Mouse (Mus musculus): ENCODE data around the gene Sdf2l1. TPM values are rescaled to one million over a fixed set of nuclear protein-coding genes. Genes with fewer than 3 reads are reported as not detected.

The Sdf2l1 gene
- total and polyA plus RNA-seq, 3 experiments: 249 to 263 TPM; not detected in 1

- H3K79me2 ChIP-seq (ENCODE audit: control insufficient read depth, insufficient read depth, low read length, poor library complexity): peaks cover 16% of the 10 kb centered on the region
- H3K27me3 ChIP-seq (ENCODE audit: control insufficient read depth in 1 of 2, insufficient read depth in 2 of 2, low read length in 2 of 2): no peaks in the 10 kb centered on the region
- H3K4me3 ChIP-seq (ENCODE audit: control insufficient read depth in 1 of 2, insufficient read depth in 1 of 2, low read depth in 2 of 2, low read length in 2 of 2): peak overlapping the region; percentile 58 to 70
- peak; percentile 76 for DNase-seq (ENCODE audit: low read depth, low spot score)
- peak overlapping the region; percentile 78 for H3K9ac ChIP-seq (ENCODE audit: control insufficient read depth, low read depth, low read length, poor library complexity, severe bottlenecking)
- H3K9me3 ChIP-seq (replicated peaks; ENCODE audit: insufficient read depth, low read length): no peaks in the 10 kb centered on the region
- H3K4me1 ChIP-seq (ENCODE audit: control insufficient read depth in 1 of 2, insufficient read depth in 2 of 2, low read length in 2 of 2): peaks cover 0 to 15% of the 10 kb centered on the region in 2 experiments; a peak in 2 of 4 replicates
- H3K36me3 ChIP-seq (ENCODE audit: control insufficient read depth in 1 of 2, insufficient read depth in 2 of 2, low read length in 2 of 2): peaks cover 0 to 2% of the 10 kb centered on the region in 2 experiments; a peak in 2 of 4 replicates
- TF ChIP-seq MYB (IDR thresholded peaks at IDR 0.05; ENCODE audit: low read depth, low read length) (no peak), HCFC1 (IDR thresholded peaks at IDR 0.05; ENCODE audit: low read depth, low read length) (no peak), MEF2A (IDR thresholded peaks at IDR 0.05; ENCODE audit: extremely low read depth, insufficient replicate concordance, low read depth, low read length, poor library complexity, severe bottlenecking) (no peak), POLR2AphosphoS5 (IDR thresholded peaks at IDR 0.05; ENCODE audit: borderline replicate concordance, low read depth, low read length) (no peak), ZKSCAN1 (IDR thresholded peaks at IDR 0.05; ENCODE audit: low read depth, low read length) (no peak), SIN3A (IDR thresholded peaks at IDR 0.05; ENCODE audit: low read length) (no peak), GATA1 (IDR thresholded peaks at IDR 0.05; ENCODE audit: low read depth, low read length) (no peak), USF2 (IDR thresholded peaks at IDR 0.05; ENCODE audit: borderline replicate concordance in 1 of 2, insufficient read depth in 1 of 2, low read depth in 1 of 2, low read length in 2 of 2) (no peak)
- H3K27ac ChIP-seq (ENCODE audit: control insufficient read depth, low read depth, low read length): peak overlapping the region; percentile 75
Observed at GRCm38 (mm10) chr16:17132906-17133200, 670 bp upstream of the Sdf2l1 start.

GRCm38 (mm10) chr16:17131191-17132088, 743 bp downstream of the Sdf2l1 start:
- no peak for TF ChIP-seq CHD2 (IDR thresholded peaks at IDR 0.05; ENCODE audit: low read length)
- 0 out of 2 replicates have a peak, but pooled peaks have one; percentile 21 for TF ChIP-seq MYC (IDR thresholded peaks at IDR 0.05; ENCODE audit: low read depth, low read length)
- no peak for TF ChIP-seq TAL1 (IDR thresholded peaks at IDR 0.05; ENCODE audit: low read length)
- no peak for TF ChIP-seq NELFE (IDR thresholded peaks at IDR 0.05; ENCODE audit: low read depth, low read length)
- peak; percentile 78 for TF ChIP-seq MXI1 (IDR thresholded peaks at IDR 0.05; ENCODE audit: low read depth, low read length)
- TF ChIP-seq JUND (IDR thresholded peaks at IDR 0.05; ENCODE audit: low read depth, low read length): no peak
- no peak for TF ChIP-seq USF1 (IDR thresholded peaks at IDR 0.05; ENCODE audit: low read depth, low read length)
- no peak; the same call in 1 of the 2 replicates for TF ChIP-seq BHLHE40 (IDR thresholded peaks at IDR 0.05; ENCODE audit: borderline replicate concordance, low read depth, low read length)
- TF ChIP-seq NRF1 (IDR thresholded peaks at IDR 0.05; ENCODE audit: insufficient read depth, low read depth, low read length, poor library complexity, severe bottlenecking): peak; percentile 41; the same call in 1 of the 2 replicates
- TF ChIP-seq MAX (IDR thresholded peaks at IDR 0.05; ENCODE audit: low read length): peak; percentile 67
- TF ChIP-seq RCOR1 (IDR thresholded peaks at IDR 0.05; ENCODE audit: low read depth, low read length): 0 out of 2 replicates have a peak, but pooled peaks have one; percentile 7
- TF ChIP-seq MAZ (IDR thresholded peaks at IDR 0.05; ENCODE audit: low read depth, low read length): peak; percentile 65; the same call in 1 of the 2 replicates
- TF ChIP-seq CTCF (IDR thresholded peaks at IDR 0.05 in 2 of 3, conservative IDR thresholded peaks at IDR 0.05 in 1 of 3; ENCODE audit: control insufficient read depth in 1 of 3, insufficient read depth in 1 of 3, low read depth in 2 of 3, low read length in 3 of 3, poor library complexity in 1 of 3, severe bottlenecking in 1 of 3): peak in 1 of 3 experiments; percentile 39; a peak in 2 of 6 replicates
- TF ChIP-seq MYB (IDR thresholded peaks at IDR 0.05; ENCODE audit: low read depth, low read length): no peak
- Histone ChIP-seq H3K27ac (ENCODE audit: control insufficient read depth, low read depth, low read length) (peak overlapping the region; percentile 46), H3K79me2 (ENCODE audit: control insufficient read depth, insufficient read depth, low read length, poor library complexity) (peaks cover 16% of the 10 kb centered on the region), H3K9me3 (replicated peaks; ENCODE audit: insufficient read depth, low read length) (no peaks in the 10 kb centered on the region), H3K4me3 (ENCODE audit: control insufficient read depth in 1 of 2, insufficient read depth in 1 of 2, low read depth in 2 of 2, low read length in 2 of 2) (peak overlapping the region; percentile 84 to 85), H3K9ac (ENCODE audit: control insufficient read depth, low read depth, low read length, poor library complexity, severe bottlenecking) (peak overlapping the region; percentile 84), H3K36me3 (ENCODE audit: control insufficient read depth in 1 of 2, insufficient read depth in 2 of 2, low read length in 2 of 2) (peaks cover 0 to 2% of the 10 kb centered on the region in 2 experiments; a peak in 2 of 4 replicates), H3K4me1 (ENCODE audit: control insufficient read depth in 1 of 2, insufficient read depth in 2 of 2, low read length in 2 of 2) (peaks cover 0 to 15% of the 10 kb centered on the region in 2 experiments; a peak in 2 of 4 replicates), H3K27me3 (ENCODE audit: control insufficient read depth in 1 of 2, insufficient read depth in 2 of 2, low read length in 2 of 2) (no peaks in the 10 kb centered on the region)
- DNase-seq (ENCODE audit: low read depth, low spot score): peak; percentile 73
